ENCODE assay signal across 29 mouse cellular contexts in the genomic region with DNA sequence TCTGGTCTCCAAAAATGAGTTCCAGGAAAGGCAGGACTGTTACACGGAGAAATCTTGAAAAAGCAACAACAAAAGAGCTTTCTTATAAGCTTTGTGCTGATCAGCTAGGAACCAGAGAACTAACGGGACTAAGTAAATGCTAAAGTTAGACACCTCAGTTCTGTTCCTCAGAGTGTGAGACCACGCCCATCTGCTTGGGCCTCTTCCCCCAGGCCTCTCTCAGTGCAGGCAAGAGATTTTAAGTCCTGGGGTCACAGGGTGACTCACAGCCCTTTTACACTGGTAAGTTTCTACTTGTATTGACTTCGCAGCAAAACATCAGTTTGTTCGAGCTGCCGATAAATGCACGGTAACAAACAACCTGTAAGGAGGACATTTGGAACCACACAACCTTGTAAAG. TPM values are rescaled to one million over a fixed set of nuclear protein-coding genes. Genes with fewer than 3 reads are reported as not detected.
A peak's percentile ranks its signal among the peaks of the same experiment; 100 is the strongest.
DNase-seq lines count a peak whose midpoint lies in the region; TF ChIP-seq lines count a peak whose summit lies in the region.
"Had no signal": no experiment of that assay in that cellular context is flagged by ENCODE, and none has a peak within 500 bp of the region (broad histone marks: within the 10 kb centered on the region; RNA-seq: fewer than 3 reads in every experiment).

No protein-coding gene starts in this region.

- no peaks in the 10 kb centered on the region for H3K9me3 ChIP-seq in E14TG2a.4 (ENCODE audit: low read length)
- H3K9me3 ChIP-seq: embryonic facial prominence, embryonic 12.5 days; embryonic facial prominence, embryonic 15.5 days; forebrain, embryonic 12.5 days; heart, embryonic 12.5 days; heart, embryonic 15.5 days; hindbrain, embryonic 10.5 days; hindbrain, embryonic 13.5 days; intestine, embryonic 15.5 days had no signal

- no peak for TF ChIP-seq CTCF in testis, adult 2 months (IDR thresholded peaks at IDR 0.05; ENCODE audit: control insufficient read depth, insufficient read depth, insufficient replicate concordance, low read depth, low read length)
- TF ChIP-seq CTCF in E14TG2a.4 (conservative IDR thresholded peaks at IDR 0.05; ENCODE audit: low read length): no peak
- no peak for TF ChIP-seq CTCF in kidney, adult 2 months (conservative IDR thresholded peaks at IDR 0.05; ENCODE audit: insufficient read depth, insufficient read length, low read depth, low read length)

- peak overlapping the region; percentile 64 for H3K27ac ChIP-seq in testis, adult 2 months (ENCODE audit: control insufficient read depth, insufficient read depth, low read depth, low read length)
- H3K27ac ChIP-seq in kidney, adult 2 months (ENCODE audit: insufficient read depth, low read depth, low read length): no peak overlapping the region
- H3K27ac ChIP-seq: embryonic facial prominence, embryonic 12.5 days; embryonic facial prominence, embryonic 15.5 days; forebrain, embryonic 12.5 days; heart, embryonic 15.5 days; hindbrain, embryonic 10.5 days; hindbrain, embryonic 13.5 days; intestine, embryonic 15.5 days had no signal

- H3K27me3 ChIP-seq in testis, adult 2 months (ENCODE audit: control insufficient read depth, insufficient read depth, low read length): no peaks in the 10 kb centered on the region
- H3K27me3 ChIP-seq in E14TG2a.4 (ENCODE audit: insufficient read depth, low read length): peaks cover 12% of the 10 kb centered on the region
- H3K27me3 ChIP-seq in kidney, adult 2 months (replicated peaks; ENCODE audit: control insufficient read depth, insufficient read depth, low read length): no peaks in the 10 kb centered on the region
- H3K27me3 ChIP-seq: embryonic facial prominence, embryonic 12.5 days; embryonic facial prominence, embryonic 15.5 days; heart, embryonic 12.5 days; heart, embryonic 15.5 days; intestine, embryonic 15.5 days had no signal

- 69% methylated on average over 7 of the region's 7 CpGs for WGBS in kidney, adult 2 months

- no peak for TF ChIP-seq POLR2A in testis, adult 2 months (IDR thresholded peaks at IDR 0.05; ENCODE audit: control insufficient read depth, low read depth, low read length)
- TF ChIP-seq POLR2A in kidney, adult 2 months (IDR thresholded peaks at IDR 0.05; ENCODE audit: low read depth, low read length): no peak

- peaks cover 11% of the 10 kb centered on the region for H3K4me1 ChIP-seq in testis, adult 2 months (ENCODE audit: control insufficient read depth, insufficient read depth, low read length)
- peaks cover 29% of the 10 kb centered on the region for H3K4me1 ChIP-seq in E14TG2a.4 (replicated peaks; ENCODE audit: low read depth, low read length)
- H3K4me1 ChIP-seq in kidney, adult 2 months (ENCODE audit: control insufficient read depth, insufficient read depth, low read length): no peaks in the 10 kb centered on the region
- H3K4me1 ChIP-seq: embryonic facial prominence, embryonic 15.5 days; hindbrain, embryonic 13.5 days; intestine, embryonic 15.5 days had no signal

- no peak for DNase-seq in testis, postnatal 14 days (ENCODE audit: low spot score)
- peak; percentile 58 for DNase-seq in R1 (ENCODE audit: low read depth, low spot score)
- DNase-seq in cerebellum, postnatal 4 days (ENCODE audit: low spot score in 2 of 2): no peak
- DNase-seq in kidney, adult 2 months: no peak
- no peak for DNase-seq in spleen, adult 18-20 months
- DNase-seq: adrenal gland, adult 2 months; adrenal gland, postnatal 14 days; cerebellum, adult 11-12 months; cerebellum, adult 8-10 months; cerebellum, postnatal 10 days; gastrocnemius, postnatal 10 days; gastrocnemius, postnatal 36 days; heart, postnatal 10 days; heart, postnatal 36 days; kidney, adult 11 months; kidney, adult 9 months had no signal

- no peak overlapping the region for H3K4me3 ChIP-seq in testis, adult 2 months (ENCODE audit: control insufficient read depth, low read depth, low read length)
- H3K4me3 ChIP-seq in E14TG2a.4 (replicated peaks; ENCODE audit: low read length): peak overlapping the region; percentile 39
- H3K4me3 ChIP-seq in kidney, adult 2 months (ENCODE audit: insufficient read depth, low read depth, low read length): no peak overlapping the region
- H3K4me3 ChIP-seq: embryonic facial prominence, embryonic 12.5 days; embryonic facial prominence, embryonic 15.5 days; forebrain, embryonic 12.5 days; heart, embryonic 12.5 days; heart, embryonic 15.5 days; hindbrain, embryonic 10.5 days; hindbrain, embryonic 13.5 days; intestine, embryonic 15.5 days had no signal

- H3K36me3 ChIP-seq in testis, adult 2 months (ENCODE audit: control insufficient read depth, insufficient read depth, low read length): no peaks in the 10 kb centered on the region
- H3K36me3 ChIP-seq in E14TG2a.4 (ENCODE audit: insufficient read depth, low read length): no peaks in the 10 kb centered on the region
- H3K36me3 ChIP-seq in kidney, adult 2 months (ENCODE audit: control insufficient read depth, insufficient read depth, low read length): no peaks in the 10 kb centered on the region
- H3K36me3 ChIP-seq: embryonic facial prominence, embryonic 12.5 days; embryonic facial prominence, embryonic 15.5 days; forebrain, embryonic 12.5 days; heart, embryonic 12.5 days; heart, embryonic 15.5 days; hindbrain, embryonic 10.5 days; hindbrain, embryonic 13.5 days; intestine, embryonic 15.5 days had no signal

RNA-seq across cellular contexts. Expression of a gene that starts 0.7 kb away (rescaled TPM):
- 1.4 and 1.5 TPM in 2 replicates for polyA plus RNA-seq in testis, adult 2 months (2012; rRNA removed)
- polyA plus RNA-seq in kidney, adult 2 months (2012; rRNA removed): not detected in 2 replicates
- polyA plus RNA-seq: brain, embryonic 14.5 days; forebrain, embryonic 12.5 days; forebrain, embryonic 16.5 days; heart, embryonic 12.5 days; heart, embryonic 15.5 days; hindbrain, embryonic 13.5 days; hindbrain, embryonic 16.5 days; intestine, embryonic 15.5 days had no signal

RNA-seq across cellular contexts. Expression of a gene that starts 11.6 kb away (rescaled TPM):
- not detected in 2 replicates for polyA plus RNA-seq in testis, adult 2 months (2012; rRNA removed)
- not detected in 2 replicates for polyA plus RNA-seq in kidney, adult 2 months (2012; rRNA removed)
- polyA plus RNA-seq: brain, embryonic 14.5 days; forebrain, embryonic 12.5 days; forebrain, embryonic 16.5 days; heart, embryonic 12.5 days; heart, embryonic 15.5 days; hindbrain, embryonic 10.5 days; hindbrain, embryonic 13.5 days; hindbrain, embryonic 16.5 days; intestine, embryonic 15.5 days had no signal

RNA-seq across cellular contexts. Expression of a gene that starts 19.1 kb away (rescaled TPM):
- 74.2 and 107 TPM in 2 replicates for polyA plus RNA-seq in testis, adult 2 months (2012; rRNA removed)
- 0.08 and 2.1 TPM in 2 replicates for polyA plus RNA-seq in kidney, adult 2 months (2012; rRNA removed)
- polyA plus RNA-seq: forebrain, embryonic 16.5 days; hindbrain, embryonic 13.5 days; hindbrain, embryonic 16.5 days had no signal

RNA-seq across cellular contexts. Expression of a gene that starts 21.8 kb away (rescaled TPM):
- polyA plus RNA-seq in testis, adult 2 months (2012; rRNA removed): 0.94 and 5.6 TPM in 2 replicates
- polyA plus RNA-seq in kidney, adult 2 months (2012; rRNA removed): not detected in 2 replicates
- polyA plus RNA-seq: adrenal gland, adult 2 months; brain, embryonic 14.5 days; forebrain, embryonic 12.5 days; forebrain, embryonic 16.5 days; heart, embryonic 12.5 days; heart, embryonic 15.5 days; hindbrain, embryonic 13.5 days; hindbrain, embryonic 16.5 days; intestine, embryonic 15.5 days had no signal

RNA-seq across cellular contexts. Expression of a gene that starts 30.4 kb away (rescaled TPM):
- not detected in 2 replicates for polyA plus RNA-seq in testis, adult 2 months (2012; rRNA removed)
- not detected in 2 replicates for polyA plus RNA-seq in kidney, adult 2 months (2012; rRNA removed)
- polyA plus RNA-seq: adrenal gland, adult 2 months; brain, embryonic 14.5 days; forebrain, embryonic 12.5 days; forebrain, embryonic 16.5 days; hindbrain, embryonic 10.5 days; hindbrain, embryonic 13.5 days; intestine, embryonic 15.5 days had no signal

Comparison
In these comparisons a context has a peak if more than half of its experiments do, and no peak if none do; other contexts are left out.
1. RNA of a gene that starts 19.1 kb away (polyA plus RNA-seq): 74.2 to 107 TPM in testis, adult 2 months; 0.08 to 2.1 TPM in kidney, adult 2 months; every median in the first group is over 10 times any median in the second.